Mouse (Mus musculus) frontal cortex, adult (tissue): Measurements from ENCODE around the gene Wars.
A peak's percentile ranks its signal among the peaks of the same experiment; 100 is the strongest.

Experiments used
- ATAC-seq: cut with Nextera tagmentation; 2 replicates; pipeline ENCODE4 v1.9.2; 2017; ENCODE audit warnings: mild to moderate bottlenecking, moderate library complexity, mixed read lengths; ENCODE audit not compliant: low TSS enrichment

The Wars gene

DNA sequence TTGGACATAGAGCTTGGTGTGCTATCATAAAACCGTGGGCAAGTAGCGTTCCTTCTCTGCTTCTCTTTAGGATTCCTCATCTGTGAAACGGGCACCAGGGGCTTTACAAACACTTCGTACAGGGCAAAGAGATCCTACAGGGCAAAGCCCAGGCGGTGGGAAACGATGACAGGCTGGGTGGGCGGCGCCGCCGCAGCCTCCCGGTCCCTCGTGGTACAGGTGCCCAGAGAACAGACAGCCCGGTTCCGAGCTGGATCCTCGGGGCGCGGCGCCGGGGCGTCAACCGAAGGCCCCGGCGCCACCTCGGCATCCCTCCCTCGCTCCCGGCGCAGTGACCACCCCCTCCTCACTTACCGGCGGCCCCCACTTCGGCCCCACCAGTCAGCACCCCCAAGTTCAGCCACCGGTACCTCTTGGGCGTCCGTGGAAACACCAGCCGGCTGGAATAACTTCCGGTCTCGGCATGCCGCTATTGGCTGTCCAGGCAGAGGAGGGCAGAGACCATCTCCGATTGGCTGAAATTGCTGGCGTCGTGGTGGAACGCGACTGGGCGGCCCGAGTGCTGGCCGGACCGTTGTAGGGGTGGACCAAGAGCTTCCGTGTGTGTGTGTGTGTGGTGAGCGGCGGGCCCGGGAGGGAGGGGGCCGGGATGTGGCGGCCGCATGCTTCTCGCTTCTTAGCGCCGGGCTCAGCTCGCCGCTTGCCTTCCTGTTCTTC lies at the start of gene Wars:
Gene Wars, minus strand, starts transcription at position 460 of the 717 bp plus-strand sequence.
- peak; percentile 99 for ATAC-seq

DNA sequence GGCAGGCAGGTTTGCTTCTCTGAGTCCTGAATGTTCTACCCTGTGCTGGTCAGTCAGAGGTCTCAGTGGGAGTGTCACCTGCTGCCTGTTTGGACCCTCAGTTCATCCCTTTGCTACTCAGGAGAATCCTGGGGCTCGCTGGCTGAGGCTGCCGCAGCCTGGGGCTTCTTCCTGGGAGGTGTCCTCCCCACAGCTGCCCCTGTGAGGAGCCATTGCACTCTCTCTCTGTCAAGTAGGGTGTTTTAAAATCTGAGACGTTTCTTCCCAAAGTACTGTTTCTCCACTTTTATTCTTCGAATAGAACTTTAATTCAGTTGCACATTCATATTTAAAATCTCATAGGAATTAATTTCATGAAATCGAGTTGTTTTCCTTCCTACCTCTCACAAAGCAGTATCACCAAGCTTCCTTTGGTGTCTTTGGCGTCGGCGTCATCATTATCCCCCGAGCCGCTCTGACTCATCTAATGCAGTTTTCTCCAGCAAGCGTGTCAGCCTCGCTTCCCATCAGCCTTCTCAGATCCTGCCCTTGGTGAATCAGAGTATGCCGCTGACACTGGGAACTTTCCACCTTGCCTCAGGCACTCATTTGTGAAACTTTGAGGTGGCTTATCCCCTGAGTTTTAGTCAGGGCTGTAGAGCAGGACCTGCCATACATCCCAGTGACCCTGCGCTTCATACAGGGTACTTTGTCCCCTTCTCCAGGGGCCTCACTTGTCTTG lies 48.4 kb upstream of the Wars start:
- ATAC-seq: peak; percentile 88

DNA sequence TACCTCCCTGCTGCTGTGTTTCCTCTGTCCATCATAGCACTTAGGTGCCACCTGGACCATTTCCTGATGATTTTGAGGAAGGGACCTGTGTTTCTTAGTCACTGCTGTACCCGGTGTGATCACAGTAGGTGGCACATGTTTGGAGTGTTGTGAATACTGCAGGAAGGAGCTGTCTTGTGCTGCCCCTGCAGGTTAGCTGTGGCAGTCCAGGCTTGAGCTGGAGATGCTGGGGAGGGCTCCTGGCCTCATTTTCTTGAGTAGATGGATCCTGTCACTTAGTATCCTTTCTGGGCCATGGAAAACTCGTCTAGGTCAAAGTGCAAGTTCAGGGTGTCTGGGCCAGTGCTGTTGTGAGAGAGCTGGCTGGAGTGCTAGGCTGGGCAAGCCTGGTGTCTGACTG lies 47.3 kb upstream of the Wars start:
- no peak for ATAC-seq

DNA sequence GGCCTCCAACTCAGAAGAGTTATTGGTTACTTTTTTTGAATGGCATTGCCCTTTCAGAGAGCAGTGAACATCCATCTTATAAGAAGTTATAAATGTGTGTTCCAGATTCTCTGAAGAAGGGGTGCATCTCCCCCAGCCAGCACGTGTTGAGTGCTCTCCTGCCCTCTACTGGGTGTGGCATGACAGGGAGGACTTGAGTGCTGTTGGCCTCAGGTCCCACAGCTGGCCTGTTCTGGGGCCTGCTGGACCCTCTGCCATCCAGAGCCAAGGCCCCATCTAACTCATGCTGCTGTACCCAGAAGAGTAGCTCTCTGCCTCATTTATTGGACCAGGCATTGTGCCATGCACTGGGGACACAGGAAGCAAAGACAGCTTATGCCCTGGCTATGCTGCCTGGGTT lies 46.3 kb upstream of the Wars start:
- ATAC-seq: no peak

DNA sequence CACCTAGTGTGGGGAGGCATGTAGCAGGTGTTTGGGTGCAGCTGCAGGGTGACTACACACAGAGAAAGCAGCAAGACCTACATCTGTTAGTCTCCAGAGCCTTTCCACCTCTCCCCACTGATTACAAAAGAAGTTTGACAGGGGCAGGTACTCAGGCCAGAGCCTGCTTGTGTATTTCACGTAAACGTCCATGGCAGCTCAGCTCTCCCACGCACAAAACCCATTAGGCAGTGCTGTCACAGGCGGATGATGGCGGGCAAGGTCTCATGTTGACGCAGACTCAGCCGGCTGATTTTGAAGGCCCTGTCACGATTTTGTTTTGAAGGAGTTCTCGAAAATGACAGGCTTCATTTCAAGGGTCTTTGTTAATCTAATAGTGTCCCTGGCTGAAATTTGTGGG lies 45.3 kb upstream of the Wars start:
- no peak for ATAC-seq

DNA sequence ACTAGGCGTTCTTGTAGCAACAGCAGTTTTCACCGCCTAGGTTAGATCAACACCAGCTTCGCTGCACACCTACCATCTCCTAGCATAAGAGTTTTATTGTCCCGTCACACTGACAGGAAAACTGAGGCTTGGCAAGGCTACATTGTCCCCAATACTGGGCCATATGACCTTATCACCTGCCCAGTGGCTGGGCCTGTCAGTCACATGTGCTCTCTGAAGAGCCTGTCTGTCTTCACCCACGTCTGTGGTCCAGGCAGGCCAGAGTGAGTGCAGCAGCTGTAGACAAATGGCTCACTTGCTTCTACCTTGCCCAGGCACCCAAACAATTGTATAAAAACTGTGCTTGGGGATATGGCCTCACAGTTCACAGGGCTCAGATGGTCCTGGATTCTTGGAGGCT lies 44.9 kb upstream of the Wars start:
- no peak for ATAC-seq

DNA sequence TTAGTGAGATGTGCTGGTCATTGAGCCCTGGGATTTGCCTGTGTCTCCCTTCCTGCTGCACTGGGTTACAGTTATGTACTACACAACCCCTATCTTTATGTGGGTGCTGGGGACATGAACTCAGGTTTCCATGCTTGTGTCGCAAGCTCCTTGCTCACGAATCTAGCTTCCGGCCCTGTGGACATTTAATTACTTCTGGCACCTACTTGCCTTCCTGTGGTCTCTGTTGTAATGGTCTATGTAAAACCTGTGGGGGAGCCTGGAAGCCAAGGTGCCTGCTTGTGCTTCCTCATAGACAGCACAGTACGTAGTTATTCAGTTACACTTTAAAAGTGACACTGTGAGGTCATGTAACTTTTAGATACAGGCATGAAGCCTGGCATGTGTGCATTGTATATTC lies 43.5 kb upstream of the Wars start:
- no peak for ATAC-seq

DNA sequence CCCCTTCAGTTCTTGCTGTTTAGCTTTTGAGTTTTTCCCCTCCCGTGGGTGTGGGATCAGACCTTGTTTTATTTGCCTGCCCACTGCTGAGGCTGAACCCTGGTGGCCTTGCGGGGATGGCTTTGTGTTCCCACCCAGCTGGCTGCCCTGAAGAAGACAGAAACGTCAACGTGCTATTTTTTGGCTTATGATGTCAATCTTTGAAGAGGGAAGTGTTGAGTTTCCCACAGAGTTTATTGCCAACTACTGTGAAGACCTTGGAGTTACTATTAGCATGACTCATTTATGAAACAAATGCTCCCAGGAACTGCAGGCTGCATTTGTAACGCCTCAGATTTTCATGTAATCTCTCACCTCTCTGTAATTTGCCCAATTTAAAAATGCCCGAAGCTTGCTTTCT lies 42.9 kb upstream of the Wars start:
- no peak for ATAC-seq

DNA sequence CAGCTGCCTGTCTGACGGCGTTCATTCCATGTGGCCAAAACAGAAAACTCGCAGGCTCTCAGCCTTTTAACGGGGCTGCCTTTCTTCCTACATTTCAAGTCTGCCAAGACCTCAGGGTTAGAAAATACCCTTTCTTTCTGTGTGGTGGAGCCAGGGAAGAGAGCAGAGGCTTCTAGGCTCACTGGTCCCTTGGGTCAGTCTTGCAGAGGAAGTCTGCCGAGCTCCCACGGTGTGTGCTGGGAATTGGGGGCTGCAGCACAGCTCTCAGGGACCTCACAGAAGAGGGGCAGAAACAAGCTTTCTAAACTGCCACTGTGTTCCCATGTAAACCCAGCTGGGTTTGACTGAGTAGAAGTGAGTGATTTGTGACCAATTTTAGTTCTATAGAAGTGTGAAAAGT lies 40.3 kb upstream of the Wars start:
- no peak for ATAC-seq

DNA sequence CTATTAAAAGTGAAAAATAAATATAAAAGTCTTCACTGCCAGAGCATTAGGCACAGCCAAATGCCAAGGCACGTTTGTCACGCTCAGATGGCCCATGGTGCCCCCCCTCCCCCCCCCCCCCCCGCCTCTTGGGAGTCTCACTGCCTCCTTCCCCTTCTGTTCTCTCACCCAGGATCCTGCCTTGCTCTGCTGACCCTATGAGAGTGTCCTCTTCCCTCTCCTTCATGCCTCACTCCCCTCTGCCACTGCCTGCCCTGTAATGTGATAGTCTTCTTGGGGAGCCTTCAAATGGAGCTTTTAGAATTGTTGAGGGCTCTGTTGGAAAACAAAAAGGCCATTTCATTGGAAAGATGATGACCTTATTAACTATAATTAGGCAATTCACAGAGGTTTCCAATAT lies 38.1 kb upstream of the Wars start:
- no peak for ATAC-seq

DNA sequence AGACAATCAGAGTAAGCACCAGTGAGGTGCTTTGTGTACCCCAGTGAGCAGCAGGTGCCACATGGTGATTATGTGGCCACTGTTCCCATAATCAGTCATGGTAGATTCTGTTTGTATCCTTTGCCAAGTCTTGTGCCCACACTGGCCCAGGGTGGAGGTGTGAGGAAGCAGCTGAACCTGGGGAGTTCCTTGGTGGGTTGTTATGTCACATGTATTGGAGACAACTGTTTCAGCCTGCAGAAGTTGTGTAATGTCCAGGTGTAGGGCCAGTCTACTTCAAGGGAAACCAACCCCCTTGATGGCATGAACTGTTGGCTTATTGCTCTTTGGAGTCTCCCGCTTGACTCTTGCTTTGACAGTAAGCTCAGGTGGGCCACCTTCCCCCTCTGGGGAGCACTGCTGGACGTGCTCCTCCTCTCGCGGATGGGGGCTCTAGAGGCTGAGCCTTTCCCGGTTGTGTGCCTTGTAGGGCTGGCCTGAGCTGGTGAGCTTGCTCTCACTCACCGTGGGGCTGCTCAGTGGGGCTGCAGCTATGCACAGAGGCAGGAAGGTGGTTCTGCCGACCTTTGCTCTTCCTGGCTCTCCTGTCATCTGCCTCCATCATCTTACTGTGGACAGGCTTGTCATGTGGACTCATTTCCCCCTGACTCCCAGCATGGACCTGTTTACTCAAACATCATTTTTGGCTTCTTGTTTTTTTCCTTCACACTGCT lies 37.5 kb upstream of the Wars start:
- no peak for ATAC-seq

DNA sequence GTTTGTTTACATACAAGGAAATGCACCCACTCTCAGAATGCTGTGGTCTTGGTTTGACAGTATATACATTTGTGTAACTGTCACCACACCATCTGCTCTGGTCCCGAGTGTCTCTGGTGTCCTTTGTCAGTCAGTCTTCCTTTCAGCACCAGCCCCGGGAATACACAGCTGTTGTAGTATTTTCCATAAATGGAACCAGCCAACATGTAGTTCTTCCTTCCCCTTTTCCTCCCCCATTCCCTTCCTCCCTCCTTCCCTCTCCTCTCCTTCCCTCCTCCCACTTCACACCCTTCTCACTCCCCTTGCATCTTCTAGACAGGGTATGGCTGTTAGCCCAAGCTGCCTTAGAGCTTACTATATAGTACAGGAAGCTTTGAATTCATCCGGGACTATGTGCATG lies 35.5 kb upstream of the Wars start:
- ATAC-seq: peak; percentile 38; the same call in 1 of the 2 replicates

DNA sequence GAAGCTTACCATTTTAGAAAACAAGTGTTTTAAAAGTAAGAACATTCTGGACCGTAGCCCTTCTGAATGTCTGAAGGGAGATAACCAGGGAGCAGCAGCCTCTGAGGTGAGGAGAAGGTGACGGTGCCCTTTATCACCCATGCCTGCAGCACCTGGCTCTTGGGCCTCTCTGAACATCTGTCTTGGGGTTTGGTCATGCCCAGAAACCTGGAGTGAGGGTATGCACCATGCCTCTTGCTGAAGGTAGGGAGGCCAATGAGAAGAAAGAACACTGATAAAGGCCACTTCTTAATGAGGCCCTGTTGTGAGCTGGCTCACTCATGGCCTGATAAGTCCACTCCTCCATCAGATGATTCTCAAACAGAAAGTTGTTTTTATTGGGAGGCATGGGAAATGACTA lies 34.3 kb upstream of the Wars start:
- no peak for ATAC-seq

DNA sequence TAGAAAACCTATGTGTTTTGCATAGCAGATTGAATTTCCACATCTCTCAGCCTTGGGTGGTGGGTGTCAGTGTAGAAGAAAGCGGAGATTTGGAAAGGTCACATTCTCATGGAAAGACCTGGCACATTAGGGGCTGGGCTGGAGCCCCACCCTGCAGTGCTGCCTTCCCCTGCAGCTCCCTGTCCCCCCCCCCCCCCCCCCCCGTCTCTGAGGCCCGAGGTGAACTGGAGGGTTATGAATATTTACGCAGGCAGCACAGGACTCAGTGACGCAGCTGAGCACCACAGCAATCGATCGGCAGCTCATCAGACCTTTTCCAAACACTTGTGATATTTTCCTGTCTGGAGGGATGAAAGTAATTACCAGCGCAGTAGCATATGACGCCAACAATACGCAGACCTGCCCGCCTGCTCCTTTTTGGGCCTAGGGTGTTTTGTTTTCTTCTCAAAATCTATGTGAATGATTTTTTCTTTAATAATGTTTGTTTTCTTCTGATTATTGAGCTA lies 32.7 kb upstream of the Wars start:
- no peak for ATAC-seq

DNA sequence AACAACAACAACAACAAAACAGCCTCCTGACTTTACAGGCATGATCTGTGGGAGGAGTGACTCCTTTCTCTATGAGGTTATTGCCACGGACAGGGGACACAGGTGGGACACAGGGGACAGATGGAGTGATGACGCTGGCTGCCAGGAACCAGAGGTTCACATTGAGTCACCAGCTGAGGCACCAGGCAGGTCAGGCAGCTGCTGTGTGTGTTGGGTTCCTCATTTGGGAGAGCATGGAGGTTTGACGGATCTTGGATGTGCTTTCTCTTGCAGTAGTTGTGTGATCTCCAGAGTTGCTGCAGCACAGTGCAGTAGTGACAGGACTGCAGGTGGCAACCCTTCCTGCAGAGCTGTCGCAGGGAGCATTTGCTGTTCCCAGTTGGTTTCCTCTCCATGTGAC lies 24.8 kb upstream of the Wars start:
- ATAC-seq: no peak

DNA sequence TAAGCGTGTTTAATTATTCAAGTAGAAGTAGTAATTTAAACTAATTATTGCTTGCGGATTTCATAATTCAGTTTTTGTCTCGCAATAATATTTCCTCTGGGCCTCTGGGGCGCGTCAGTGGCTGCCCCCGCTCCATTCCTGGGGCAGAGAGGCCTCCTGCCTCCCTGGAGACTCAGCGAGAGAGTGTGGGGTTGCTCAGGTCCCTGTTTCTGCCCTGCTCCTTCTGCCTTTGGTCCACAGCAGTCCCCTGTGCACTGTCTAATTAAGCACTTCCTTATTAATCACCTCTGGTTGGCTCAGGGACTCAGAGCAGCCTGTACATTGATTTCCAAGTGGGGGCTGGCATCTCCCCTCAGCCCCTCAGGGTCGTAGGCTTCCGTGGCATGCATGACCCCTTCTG lies 23.5 kb upstream of the Wars start:
- ATAC-seq: no peak

DNA sequence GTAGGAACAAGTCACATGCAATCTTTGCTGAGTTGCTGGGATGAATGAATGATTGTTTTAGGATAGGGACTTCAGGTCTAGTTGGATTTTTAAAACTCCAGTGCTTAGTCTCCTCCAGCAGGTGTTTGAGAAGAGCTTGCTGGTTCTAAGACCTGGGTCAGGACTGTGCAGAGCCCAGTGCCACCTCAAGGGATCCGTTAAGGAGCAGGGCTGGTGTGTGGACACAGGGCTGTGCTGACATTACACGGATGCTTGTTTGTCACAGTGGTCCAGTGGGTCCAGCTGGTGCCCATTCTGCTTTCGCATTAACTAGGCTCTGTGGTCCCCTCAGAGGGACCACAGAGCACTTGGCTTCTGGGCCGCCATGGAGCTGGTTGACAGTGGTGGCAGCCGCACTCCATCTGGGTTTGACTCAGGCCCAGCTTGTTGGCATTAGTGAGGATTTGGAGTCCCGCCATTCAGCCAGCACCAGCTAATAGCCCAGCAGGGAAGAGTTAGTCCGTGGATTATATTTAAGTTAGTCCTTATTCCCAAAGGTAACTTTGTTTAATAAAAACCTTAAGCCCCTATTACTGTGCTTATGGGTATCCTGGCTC lies 22.6 kb upstream of the Wars start:
- peak; percentile 13; the same call in 1 of the 2 replicates for ATAC-seq

DNA sequence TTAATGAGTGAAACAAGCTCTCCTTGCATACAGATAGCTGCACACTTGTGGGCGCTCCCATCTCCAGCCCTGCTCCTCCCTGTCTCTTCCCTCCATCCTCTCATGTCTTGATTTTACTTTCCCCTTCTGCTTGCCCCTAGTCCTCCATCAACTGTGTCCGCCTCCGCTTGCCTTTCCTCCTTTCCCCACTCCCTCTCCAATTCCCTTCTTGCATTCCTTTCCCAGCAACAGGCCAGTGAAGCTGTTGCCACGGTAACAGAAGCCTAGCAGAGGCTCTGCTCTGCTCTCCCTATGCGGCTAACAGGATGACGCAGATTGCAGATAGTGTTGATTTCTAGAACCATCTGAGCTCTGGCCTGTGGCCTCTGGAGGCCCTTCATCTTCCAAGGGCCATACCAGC lies 21.9 kb upstream of the Wars start:
- ATAC-seq: peak; percentile 94

DNA sequence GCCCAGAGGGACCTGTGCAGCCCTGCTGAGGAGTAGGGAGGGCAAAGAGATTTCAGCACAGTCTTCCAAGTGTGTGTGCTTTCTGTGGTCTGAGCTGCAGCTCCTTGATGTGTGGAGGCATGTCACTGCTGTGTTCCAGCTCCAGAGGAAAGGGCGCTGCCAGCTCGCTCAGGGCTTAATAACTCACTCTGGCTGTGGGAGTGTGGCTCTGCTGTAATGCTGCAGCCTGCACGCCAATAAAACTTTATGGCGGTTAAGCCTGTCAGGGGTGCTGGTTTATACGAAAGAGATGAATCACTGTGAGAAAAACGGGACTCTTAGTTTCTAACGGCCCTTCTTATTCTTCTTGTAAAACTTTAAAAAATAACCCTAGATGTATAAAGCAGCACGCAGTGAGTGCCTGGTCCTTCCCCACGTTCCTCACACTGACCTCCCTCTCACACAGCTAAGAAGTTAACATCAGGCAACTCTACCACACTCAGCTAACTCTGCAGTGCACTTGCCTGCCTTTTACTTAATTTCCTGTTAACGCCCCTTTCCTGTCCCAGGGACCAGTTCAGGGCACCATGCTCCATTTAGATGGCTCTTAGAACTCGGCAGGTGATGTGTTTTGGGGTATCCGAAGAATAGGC lies 20.9 kb upstream of the Wars start:
- no peak for ATAC-seq

DNA sequence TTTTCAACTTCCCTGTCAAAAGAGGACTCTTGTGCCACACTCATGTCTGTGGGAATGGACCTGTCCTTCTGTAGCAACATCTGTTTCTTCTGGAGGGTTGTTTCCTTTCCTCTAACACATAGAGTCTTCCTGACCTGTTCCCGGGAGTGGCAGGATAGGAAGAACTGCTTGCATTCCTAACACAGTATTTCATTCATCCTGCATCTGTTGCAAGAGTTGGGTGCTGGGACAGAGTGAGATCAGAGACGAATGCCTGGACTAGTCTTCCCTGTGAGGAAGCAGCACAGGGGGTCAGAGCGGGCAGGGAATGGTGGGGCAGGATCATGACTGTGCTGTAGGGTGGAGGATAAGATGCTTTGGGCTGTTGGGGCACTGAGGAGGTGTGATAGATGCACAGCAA lies 20.2 kb upstream of the Wars start:
- ATAC-seq: no peak

DNA sequence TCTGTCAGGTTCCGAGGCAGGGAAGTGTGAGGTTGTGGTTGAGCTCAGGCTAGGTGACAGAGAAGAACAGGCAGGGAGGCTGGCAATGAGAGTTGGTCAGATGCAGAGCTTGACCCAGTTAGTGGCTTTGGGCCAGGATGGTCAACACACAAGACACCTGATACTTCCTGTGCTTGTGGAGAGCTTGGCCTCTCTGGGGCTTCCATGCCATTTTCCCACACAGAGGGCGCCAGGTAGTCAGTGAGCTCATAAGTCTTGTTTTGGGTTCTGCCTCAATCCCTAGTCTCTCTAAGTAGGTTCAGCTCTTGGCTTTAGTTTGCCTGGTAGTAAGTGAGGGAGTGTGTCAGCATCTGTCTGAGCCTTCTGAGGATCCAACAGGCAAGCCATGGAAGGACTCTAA lies 18.5 kb upstream of the Wars start:
- no peak for ATAC-seq

DNA sequence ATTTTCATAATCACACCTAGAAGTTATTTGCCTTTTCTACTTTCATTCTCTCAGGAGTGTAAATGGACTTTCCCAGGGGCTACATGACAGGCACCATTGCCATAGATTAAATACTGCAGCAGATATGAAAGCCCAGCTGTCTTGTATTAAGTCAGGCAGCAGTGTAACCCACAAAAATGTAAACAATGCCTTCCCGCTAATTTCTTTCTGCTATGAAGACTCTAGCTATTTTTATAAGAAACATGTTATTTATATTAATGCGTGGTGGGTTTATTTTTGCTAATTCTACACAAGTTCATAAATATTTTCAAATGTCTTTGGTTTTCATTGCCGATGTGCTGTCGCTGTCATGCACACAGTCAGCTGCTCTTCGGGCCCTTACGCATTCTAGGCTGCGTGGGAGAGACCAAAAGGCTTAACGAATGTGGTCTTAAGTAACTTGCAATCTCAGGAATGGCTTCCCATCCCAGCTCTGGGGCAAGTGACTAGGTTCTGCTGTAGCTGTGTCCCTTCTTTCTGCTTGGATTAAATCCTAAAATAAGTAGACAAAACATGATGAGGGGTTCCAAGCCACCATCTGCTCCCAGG lies 16.0 kb upstream of the Wars start:
- no peak for ATAC-seq
